Mouse (Mus musculus) inflammation-experienced regulatory T-cells, adult 6 months (primary cell): Measurements from ENCODE around the gene Pard6a. TPM values are rescaled to one million over a fixed set of nuclear protein-coding genes. Genes with fewer than 3 reads are reported as not detected.

ENCODE experiments used
- polyA plus RNA-seq, 3 experiments: library from polyadenylated mRNA; unstranded; fragments of 100-300 nt; shearing (Covaris generic); gene quantifications; one replicate each; pipeline ENCODE4 v1.2.1; 2017

Pard6a gene
- polyA plus RNA-seq, 3 experiments from 2014 or later, result 7.2 to 11.0 (median 9.0) TPM

Other genes starting within 250 kb of the Pard6a start
- 1 to 10 TPM in 1 of 3 experiments, under 1 TPM in 1, not detected in 1; 0.48 to 2.2 TPM for gene Tppp3, start 229.6 kb upstream of the Pard6a start, polyA plus RNA-seq
- 1 to 10 TPM; 1.1 to 2.2 (median 1.8) TPM for gene Zdhhc1, start 204.2 kb upstream of the Pard6a start, polyA plus RNA-seq
- gene Hsd11b2, start 182.4 kb upstream of the Pard6a start, polyA plus RNA-seq, result not detected
- gene Atp6v0d1, start 135.1 kb upstream of the Pard6a start, polyA plus RNA-seq, result 10 to 100 TPM; 31.8 to 38.3 (median 38.3) TPM
- 1 to 10 TPM; 6.1 to 9.3 (median 8.7) TPM for gene Ripor1, start 95.9 kb upstream of the Pard6a start, polyA plus RNA-seq
- gene Ctcf, start 64.6 kb upstream of the Pard6a start, polyA plus RNA-seq, result 10 to 100 TPM; 52.4 to 66.1 (median 56.0) TPM
- gene Agrp, start 63.8 kb upstream of the Pard6a start, polyA plus RNA-seq, result 1 to 10 TPM in 2 of 3 experiments, under 1 TPM in 1; 0.74 to 2.5 (median 1.5) TPM
- 1 to 10 TPM; 4.6 to 6.8 (median 6.6) TPM for gene Carmil2, start 14.9 kb upstream of the Pard6a start, polyA plus RNA-seq
- 10 to 100 TPM; 53.2 to 71.2 (median 54.5) TPM for gene Acd, start within 50 bp of the Pard6a start, polyA plus RNA-seq
- not detected for gene 4933405L10Rik, start 6.5 kb downstream of the Pard6a start, polyA plus RNA-seq
- 1 to 10 TPM; 1.3 to 2.9 (median 1.9) TPM for gene Enkd1, start 7.1 kb downstream of the Pard6a start, polyA plus RNA-seq
- 1 to 10 TPM; 1.7 to 5.9 (median 3.9) TPM for gene Gfod2, start 57.5 kb downstream of the Pard6a start, polyA plus RNA-seq
- 1 to 10 TPM; 5.3 to 8.7 (median 5.9) TPM for gene Ranbp10, start 126.2 kb downstream of the Pard6a start, polyA plus RNA-seq
- gene Tsnaxip1, start 126.6 kb downstream of the Pard6a start, polyA plus RNA-seq, result not detected
- 10 to 100 TPM; 13.8 to 22.1 (median 18.4) TPM for gene Cenpt, start 152.1 kb downstream of the Pard6a start, polyA plus RNA-seq
- gene Thap11, start 154.0 kb downstream of the Pard6a start, polyA plus RNA-seq, result 1 to 10 TPM; 5.5 to 6.7 (median 6.0) TPM
- 10 to 100 TPM; 10.8 to 70.1 (median 13.0) TPM for gene Nutf2, start 159.4 kb downstream of the Pard6a start, polyA plus RNA-seq
- gene Edc4, start 179.7 kb downstream of the Pard6a start, polyA plus RNA-seq, result 10 to 100 TPM; 28.1 to 41.1 (median 33.9) TPM
- gene Nrn1l, start 192.4 kb downstream of the Pard6a start, polyA plus RNA-seq, result 1 to 10 TPM in 2 of 3 experiments, not detected in 1; 1.2 to 1.8 TPM
- 10 to 100 TPM; 10.0 to 14.4 (median 11.1) TPM for gene Pskh1, start 199.3 kb downstream of the Pard6a start, polyA plus RNA-seq
- gene Ctrl, start 232.7 kb downstream of the Pard6a start, polyA plus RNA-seq, result 1 to 10 TPM; 3.0 to 4.1 (median 3.4) TPM
- gene Psmb10, start 237.3 kb downstream of the Pard6a start, polyA plus RNA-seq, result 100 to 1,000 TPM; 368 to 388 (median 373) TPM
- under 1 TPM; 0.44 to 0.67 (median 0.45) TPM for gene Lcat, start 242.2 kb downstream of the Pard6a start, polyA plus RNA-seq